Mouse (Mus musculus) olfactory bulb, adult 2 months (tissue): Measurements from ENCODE around the gene Zfp978.

ENCODE experiments used
- CTCF ChIP-seq: fragments of 200-500 bp; IDR thresholded peaks from 2 replicates; pipeline ENCODE4 v1.5.1; 2012; ENCODE audit warnings: low read depth, mild to moderate bottlenecking, low read length, moderate library complexity; ENCODE audit not compliant: insufficient read depth
- POLR2A ChIP-seq: fragments of 200-500 bp; IDR thresholded peaks from 2 replicates; pipeline ENCODE4 v1.6.1; 2012; ENCODE audit warnings: mild to moderate bottlenecking, low read depth, low read length, moderate library complexity; ENCODE audit not compliant: insufficient read depth

- no peak for TF ChIP-seq CTCF
- TF ChIP-seq POLR2A: no peak
These were observed 72.8 kb downstream of the Zfp978 start for GRCm38 (mm10) chr4:147433874-147434273.
